Mouse (Mus musculus) macrophage (primary cell): ENCODE measurements around the gene Gtdc1. TPM values are rescaled to one million over a fixed set of nuclear protein-coding genes. Genes with fewer than 3 reads are reported as not detected.

Source experiments
- H3K27ac ChIP-seq: fragments of 350-480 bp; formaldehyde crosslinking; 2 replicates; pipeline ENCODE4 v1.9.0; 2021
- H3K36me3 ChIP-seq: fragments of 350-480 bp; formaldehyde crosslinking; 2 replicates; pipeline ENCODE4 v1.9.0; 2021; ENCODE audit errors: inconsistent target
- H3K4me3 ChIP-seq: fragments of 350-480 bp; formaldehyde crosslinking; 2 replicates; pipeline ENCODE4 v1.9.0; 2021; ENCODE audit errors: inconsistent target
- H3K79me2 ChIP-seq: fragments of 350-480 bp; formaldehyde crosslinking; 2 replicates; pipeline ENCODE4 v1.9.0; 2021; ENCODE audit errors: inconsistent target
- WGBS: methylation state at CpG from one replicate; pipeline ENCODE4 v1.1.7; 2026; ENCODE audit warnings: inconsistent platforms; ENCODE audit not compliant: missing documents; 5-methylcytosine and 5-hydroxymethylcytosine counted together
- polyA plus RNA-seq: library from polyadenylated mRNA; stranded (reverse); fragments of 250-400 nt; gene quantifications from 3 replicates; pipeline ENCODE4 v1.2.4, GENCODE M21; 2018; ENCODE audit warnings: inconsistent platforms

Gtdc1 gene
- polyA plus RNA-seq, 1 experiment from 2014 or later: 28.8 TPM

GRCm38 (mm10) chr2:44897801-44898200 is 29.7 kb downstream of the Gtdc1 start:
- Histone ChIP-seq H3K4me3 (no peak overlapping the region), H3K27ac (no peak overlapping the region), H3K36me3 (no peaks in the 10 kb centered on the region), H3K79me2 (no peaks in the 10 kb centered on the region)
- 100% methylated on average over 1 of the region's 1 CpGs for WGBS

GRCm38 (mm10) chr2:44873718-44874117 is 53.7 kb downstream of the Gtdc1 start:
- H3K4me3 ChIP-seq: no peak overlapping the region
- no peak overlapping the region for H3K27ac ChIP-seq
- no peaks in the 10 kb centered on the region for H3K36me3 ChIP-seq
- 86% methylated on average over 2 of the region's 2 CpGs for WGBS
- no peaks in the 10 kb centered on the region for H3K79me2 ChIP-seq

GRCm38 (mm10) chr2:44864726-44865125 is 62.7 kb downstream of the Gtdc1 start:
- Histone ChIP-seq H3K79me2 (no peaks in the 10 kb centered on the region), H3K27ac (no peak overlapping the region), H3K4me3 (no peak overlapping the region), H3K36me3 (no peaks in the 10 kb centered on the region)

GRCm38 (mm10) chr2:44854475-44854874 is 73.0 kb downstream of the Gtdc1 start:
- Histone ChIP-seq H3K4me3 (no peak overlapping the region), H3K79me2 (no peaks in the 10 kb centered on the region), H3K36me3 (no peaks in the 10 kb centered on the region), H3K27ac (no peak overlapping the region)
- 97% methylated on average over 2 of the region's 2 CpGs for WGBS

DNA sequence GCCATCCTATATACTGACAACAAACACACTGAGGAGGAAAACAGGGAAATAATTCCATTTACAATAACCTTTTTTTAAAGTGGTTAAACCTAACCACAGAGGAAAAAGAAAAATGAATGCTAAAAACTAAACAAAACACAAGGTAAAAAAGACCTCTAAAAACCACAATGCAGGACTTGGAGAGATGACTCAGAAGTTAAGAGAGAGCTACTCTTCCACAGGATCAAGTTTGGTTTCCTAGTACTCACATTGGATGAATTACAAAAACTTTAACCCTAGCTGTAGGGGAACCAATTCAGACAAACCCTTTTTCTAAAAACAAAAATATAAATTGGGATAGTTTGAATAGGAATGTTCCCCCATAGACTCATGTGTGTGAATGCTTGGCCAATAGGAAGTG is 77.8 kb downstream of the Gtdc1 start:
- H3K36me3 ChIP-seq: no peaks in the 10 kb centered on the region
- no peaks in the 10 kb centered on the region for H3K79me2 ChIP-seq
- H3K27ac ChIP-seq: no peak overlapping the region
- no peak overlapping the region for H3K4me3 ChIP-seq

- no peak overlapping the region for H3K27ac ChIP-seq
- H3K36me3 ChIP-seq: no peaks in the 10 kb centered on the region
- H3K79me2 ChIP-seq: no peaks in the 10 kb centered on the region
- no peak overlapping the region for H3K4me3 ChIP-seq
- WGBS: 10% methylated on average over 1 of the region's 1 CpGs
These were observed 79.3 kb downstream of the Gtdc1 start for GRCm38 (mm10) chr2:44848156-44848555.

DNA sequence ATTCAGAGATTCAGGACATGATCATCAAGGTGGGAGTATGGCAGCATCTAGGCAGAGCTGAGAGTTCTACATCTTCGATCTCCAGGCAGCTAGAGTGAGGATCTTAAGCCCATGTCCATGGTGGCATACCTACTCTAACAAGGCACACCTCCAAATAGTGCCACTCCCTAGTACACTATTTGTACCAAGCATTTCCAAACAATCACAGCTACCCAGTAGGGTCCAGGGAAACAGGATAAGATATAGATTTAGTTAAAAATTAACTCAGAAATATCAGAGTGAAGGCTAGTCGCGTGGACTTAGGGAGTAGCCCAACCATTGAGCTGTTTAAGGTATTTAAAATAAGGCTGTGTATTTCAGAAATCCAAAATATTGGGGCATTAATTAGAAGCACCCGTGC is 82.0 kb downstream of the Gtdc1 start:
- Histone ChIP-seq H3K36me3 (no peaks in the 10 kb centered on the region), H3K79me2 (no peaks in the 10 kb centered on the region), H3K27ac (no peak overlapping the region), H3K4me3 (no peak overlapping the region)
- 92% methylated on average over 4 of the region's 4 CpGs for WGBS

GRCm38 (mm10) chr2:44829753-44830152 is 97.7 kb downstream of the Gtdc1 start:
- no peaks in the 10 kb centered on the region for H3K36me3 ChIP-seq
- H3K79me2 ChIP-seq: no peaks in the 10 kb centered on the region
- H3K27ac ChIP-seq: no peak overlapping the region
- no peak overlapping the region for H3K4me3 ChIP-seq
- 96% methylated on average over 2 of the region's 2 CpGs for WGBS

DNA sequence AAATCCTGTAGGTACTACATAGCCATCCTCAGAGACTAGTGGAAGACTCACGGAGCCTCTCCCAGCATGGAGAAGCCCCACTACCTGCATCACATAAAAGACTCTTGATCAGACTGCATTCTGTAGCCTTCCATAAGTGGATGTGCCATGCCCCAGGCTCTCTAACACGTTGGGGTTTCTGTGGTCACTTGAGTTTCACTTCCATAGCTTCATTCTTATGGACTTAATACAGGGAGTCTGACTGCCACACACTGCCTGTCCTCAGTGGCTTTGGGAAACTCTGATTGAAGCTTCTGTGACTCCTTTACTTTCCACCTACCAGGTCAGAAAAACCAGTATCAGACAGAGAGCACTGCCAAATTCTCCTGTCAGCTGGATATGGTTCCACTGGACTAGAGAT is 98.1 kb downstream of the Gtdc1 start:
- WGBS: 50% methylated on average over 2 of the region's 2 CpGs
- H3K36me3 ChIP-seq: no peaks in the 10 kb centered on the region
- no peak overlapping the region for H3K27ac ChIP-seq
- H3K4me3 ChIP-seq: no peak overlapping the region
- no peaks in the 10 kb centered on the region for H3K79me2 ChIP-seq

DNA sequence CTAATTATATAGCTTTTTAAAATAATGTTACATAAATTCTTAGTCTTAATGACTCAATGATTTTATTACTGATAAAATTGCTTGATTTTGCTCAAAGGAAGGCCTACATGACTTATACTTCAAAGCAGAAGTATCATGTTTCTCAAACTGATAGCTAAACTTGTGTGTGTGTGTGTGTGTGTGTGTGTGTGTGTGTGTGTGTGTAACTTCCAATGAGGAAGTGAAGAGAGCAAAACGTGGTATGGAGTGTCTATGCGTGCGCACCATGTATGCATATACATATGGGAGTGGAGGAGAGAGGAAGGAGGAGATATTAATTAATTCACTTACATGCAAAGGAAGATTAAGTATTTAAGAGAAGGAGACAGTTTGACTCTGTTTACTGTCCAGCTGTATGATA is 100.8 kb downstream of the Gtdc1 start:
- Histone ChIP-seq H3K4me3 (no peak overlapping the region), H3K36me3 (no peaks in the 10 kb centered on the region), H3K79me2 (no peaks in the 10 kb centered on the region), H3K27ac (no peak overlapping the region)
- WGBS: 88% methylated on average over 3 of the region's 3 CpGs

DNA sequence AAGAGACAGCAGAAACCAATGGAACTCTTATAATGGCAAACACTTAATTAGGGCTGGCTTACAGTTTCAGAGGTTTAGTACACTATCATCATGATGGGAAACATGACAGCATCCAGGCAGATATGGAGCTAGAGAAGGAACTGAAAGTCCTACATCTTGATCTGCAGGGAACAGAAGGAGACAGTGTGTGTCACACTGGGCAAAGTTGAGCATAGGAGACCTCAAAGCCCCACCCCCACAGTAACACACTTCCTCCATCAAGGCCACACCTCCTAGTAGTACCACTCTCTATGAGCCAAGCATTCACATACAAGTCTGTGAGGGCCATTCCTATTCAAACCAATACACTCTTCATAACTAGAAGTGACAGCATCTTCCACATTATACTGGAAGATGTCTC is 109.7 kb downstream of the Gtdc1 start:
- H3K4me3 ChIP-seq: no peak overlapping the region
- H3K36me3 ChIP-seq: no peaks in the 10 kb centered on the region
- no peak overlapping the region for H3K27ac ChIP-seq
- H3K79me2 ChIP-seq: no peaks in the 10 kb centered on the region

DNA sequence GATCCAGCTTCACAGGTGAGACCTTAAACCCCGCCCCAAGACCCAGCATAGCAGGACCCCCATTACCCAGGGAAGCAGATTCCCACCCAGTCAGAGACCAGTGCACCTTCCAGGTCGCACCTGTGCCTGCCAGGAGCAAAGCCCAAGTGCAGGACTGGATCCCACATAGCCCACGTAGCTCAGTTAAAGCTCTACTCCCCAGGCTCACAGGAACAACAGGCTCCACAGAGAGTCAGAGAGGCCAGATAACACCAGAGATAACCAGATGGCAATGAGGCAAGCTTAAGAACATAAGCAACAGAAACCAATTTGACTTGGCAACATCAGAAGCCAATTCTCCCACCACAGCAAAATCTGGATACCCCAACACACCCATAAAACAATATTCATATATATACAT is 113.7 kb downstream of the Gtdc1 start:
- Histone ChIP-seq H3K36me3 (no peaks in the 10 kb centered on the region), H3K27ac (no peak overlapping the region), H3K4me3 (no peak overlapping the region), H3K79me2 (no peaks in the 10 kb centered on the region)
- WGBS: 95% methylated on average over 3 of the region's 3 CpGs

- Histone ChIP-seq H3K27ac (no peak overlapping the region), H3K79me2 (no peaks in the 10 kb centered on the region), H3K4me3 (no peak overlapping the region), H3K36me3 (no peaks in the 10 kb centered on the region)
- 82% methylated on average over 5 of the region's 6 CpGs for WGBS
These were observed 123.0 kb downstream of the Gtdc1 start for GRCm38 (mm10) chr2:44804497-44804896.

GRCm38 (mm10) chr2:44801361-44801760 is 126.1 kb downstream of the Gtdc1 start:
- Histone ChIP-seq H3K79me2 (no peaks in the 10 kb centered on the region), H3K36me3 (no peaks in the 10 kb centered on the region), H3K4me3 (no peak overlapping the region), H3K27ac (no peak overlapping the region)
- 69% methylated on average over 2 of the region's 2 CpGs for WGBS

DNA sequence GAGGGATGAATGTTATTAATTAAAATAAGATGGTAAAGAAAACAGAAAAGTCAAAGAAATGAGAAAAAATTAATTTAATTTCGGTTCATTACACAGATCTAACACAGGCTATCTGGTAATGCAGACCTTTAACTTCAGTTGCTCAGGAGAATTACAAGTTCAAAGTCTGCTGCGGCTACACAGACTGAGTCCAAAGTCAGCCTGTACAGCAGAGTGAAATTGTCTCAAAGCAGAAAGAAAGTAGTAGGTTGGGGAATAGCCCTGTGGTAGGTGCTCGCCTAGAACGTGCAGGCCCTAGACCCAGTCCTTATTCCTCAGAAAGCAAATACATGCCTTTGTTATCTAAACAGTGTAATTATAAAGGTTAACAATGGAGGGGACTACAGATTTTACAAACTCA is 135.6 kb downstream of the Gtdc1 start:
- 96% methylated on average over 4 of the region's 4 CpGs for WGBS
- Histone ChIP-seq H3K36me3 (no peaks in the 10 kb centered on the region), H3K27ac (no peak overlapping the region), H3K79me2 (no peaks in the 10 kb centered on the region), H3K4me3 (no peak overlapping the region)

GRCm38 (mm10) chr2:44791134-44791533 is 136.3 kb downstream of the Gtdc1 start:
- no peak overlapping the region for H3K27ac ChIP-seq
- WGBS: 59% methylated on average over 5 of the region's 5 CpGs
- H3K4me3 ChIP-seq: no peak overlapping the region
- H3K79me2 ChIP-seq: no peaks in the 10 kb centered on the region
- H3K36me3 ChIP-seq: no peaks in the 10 kb centered on the region

- no peak overlapping the region for H3K27ac ChIP-seq
These were observed 144.7 kb downstream of the Gtdc1 start for GRCm38 (mm10) chr2:44782746-44783145.

More at GRCm38 (mm10) chr2:44782746-44783145, 144.7 kb downstream of the Gtdc1 start:
- Histone ChIP-seq H3K79me2 (no peaks in the 10 kb centered on the region), H3K36me3 (no peaks in the 10 kb centered on the region), H3K4me3 (no peak overlapping the region)
- WGBS: 92% methylated on average over 4 of the region's 4 CpGs
